Mouse (Mus musculus) CH12.LX (cell line): Measurements from ENCODE around the gene Sec14l3. TPM values are rescaled to one million over a fixed set of nuclear protein-coding genes. Genes with fewer than 3 reads are reported as not detected.

Source experiments
- DNase-seq: peaks from one replicate; pipeline ENCODE4 v3.0.0-alpha.2; 2013; ENCODE audit errors: extremely low read depth
- H3K27ac ChIP-seq: 2 replicates; pipeline ENCODE4 v1.5.1; 2012; ENCODE audit warnings: low read depth, mild to moderate bottlenecking, control low read depth, moderate library complexity; ENCODE audit not compliant: insufficient read depth
- H3K27me3 ChIP-seq: replicated peaks from 2 replicates; pipeline ENCODE3; 2012; ENCODE audit warnings: inconsistent platforms
- H3K36me3 ChIP-seq, 2 experiments: replicated peaks in 1 of 2; 2 replicates each; pipeline versions ENCODE3 to v1.6.1; 2012; ENCODE audit warnings: inconsistent platforms in 1 of 2, low read length in 1 of 2, mild to moderate bottlenecking in 1 of 2, mixed read lengths in 1 of 2, moderate library complexity in 1 of 2; ENCODE audit not compliant: control insufficient read depth in 1 of 2, insufficient read depth in 1 of 2
- H3K4me1 ChIP-seq, 2 experiments: 2 replicates each; pipeline ENCODE4 v1.6.1; 2012; ENCODE audit warnings: inconsistent platforms in 1 of 2, moderate library complexity in 1 of 2; ENCODE audit not compliant: insufficient read depth in 2 of 2, control insufficient read depth in 1 of 2
- H3K4me2 ChIP-seq: 2 replicates; pipeline ENCODE4 v1.6.1; 2012; ENCODE audit warnings: low read depth, mild to moderate bottlenecking, control low read depth; ENCODE audit not compliant: poor library complexity, insufficient read depth, severe bottlenecking
- H3K4me3 ChIP-seq, 3 experiments: fragments of 150-350 bp in 1 of 3; sonication (generic) in 1 of 3; replicated peaks in 1 of 3; 2 replicates each; pipeline versions ENCODE3 to v1.5.1; 2011 to 2012; ENCODE audit warnings: low read depth in 2 of 3, low read length in 2 of 3, mild to moderate bottlenecking in 2 of 3, moderate library complexity in 2 of 3, control low read depth in 1 of 3, improper control_type of control experiment in 1 of 3, inconsistent platforms in 1 of 3, mixed read lengths in 1 of 3; ENCODE audit not compliant: poor library complexity in 1 of 3
- H3K79me2 ChIP-seq: replicated peaks from 2 replicates; pipeline ENCODE4 v1.6.1; 2012; ENCODE audit warnings: mild to moderate bottlenecking, moderate library complexity; ENCODE audit not compliant: control insufficient read depth, poor library complexity, insufficient read depth, severe bottlenecking; ENCODE audit errors: extremely low read depth
- H3K9ac ChIP-seq: 2 replicates; pipeline ENCODE4 v1.6.1; 2012; ENCODE audit warnings: low read depth, mild to moderate bottlenecking, control low read depth, moderate library complexity; ENCODE audit not compliant: insufficient read depth
- H3K9me3 ChIP-seq: replicated peaks from 2 replicates; pipeline ENCODE3; 2012; ENCODE audit warnings: low read length, inconsistent platforms, mixed read lengths
- BHLHE40 ChIP-seq: IDR thresholded peaks from 2 replicates; pipeline ENCODE4 v1.6.1; 2011; ENCODE audit warnings: mild to moderate bottlenecking, low read depth, low read length, improper control_type of control experiment
- CHD1 ChIP-seq: IDR thresholded peaks from 2 replicates; pipeline ENCODE4 v1.6.1; 2012; ENCODE audit warnings: low read depth, low read length, improper control_type of control experiment, inconsistent platforms
- CTCF ChIP-seq, 2 experiments: IDR thresholded peaks in 1 of 2; conservative IDR thresholded peaks in 1 of 2; 2 replicates each; pipeline ENCODE4 v1.5.1; 2011 to 2012; ENCODE audit warnings: low read depth in 2 of 2, low read length in 2 of 2, improper control_type of control experiment in 1 of 2, inconsistent platforms in 1 of 2, mild to moderate bottlenecking in 1 of 2, moderate library complexity in 1 of 2
- E2F4 ChIP-seq: IDR thresholded peaks from 2 replicates; pipeline ENCODE4 v1.6.1; 2011; ENCODE audit warnings: low read depth, low read length, improper control_type of control experiment; ENCODE audit not compliant: insufficient replicate concordance
- ELF1 ChIP-seq: IDR thresholded peaks from 2 replicates; pipeline ENCODE4 v1.6.1; 2014; ENCODE audit warnings: low read depth, mild to moderate bottlenecking, inconsistent platforms, low read length, improper control_type of control experiment
- GABPA ChIP-seq: IDR thresholded peaks from 2 replicates; pipeline ENCODE4 v1.6.1; 2012; ENCODE audit warnings: low read depth, low read length, improper control_type of control experiment, inconsistent platforms; ENCODE audit not compliant: insufficient replicate concordance
- IRF4 ChIP-seq: IDR thresholded peaks from 2 replicates; pipeline ENCODE4 v1.6.1; 2014; ENCODE audit warnings: low read depth, mild to moderate bottlenecking, inconsistent platforms, low read length, improper control_type of control experiment
- JUN ChIP-seq: IDR thresholded peaks from 2 replicates; pipeline ENCODE4 v1.6.1; 2011; ENCODE audit warnings: low read depth, mild to moderate bottlenecking, low read length, improper control_type of control experiment, moderate library complexity; ENCODE audit not compliant: insufficient read depth
- MAZ ChIP-seq: IDR thresholded peaks from 2 replicates; pipeline ENCODE4 v1.6.1; 2012; ENCODE audit warnings: low read depth, mild to moderate bottlenecking, inconsistent platforms, low read length, improper control_type of control experiment, moderate library complexity
- MXI1 ChIP-seq: IDR thresholded peaks from 2 replicates; pipeline ENCODE4 v1.6.1; 2011; ENCODE audit warnings: mild to moderate bottlenecking, low read depth, low read length, improper control_type of control experiment
- POLR2AphosphoS2 ChIP-seq: IDR thresholded peaks from 2 replicates; pipeline ENCODE4 v1.6.1; 2011; ENCODE audit warnings: low read depth, low read length, improper control_type of control experiment
- RAD21 ChIP-seq: IDR thresholded peaks from 2 replicates; pipeline ENCODE4 v1.6.1; 2011; ENCODE audit warnings: low read depth, mild to moderate bottlenecking, low read length, improper control_type of control experiment, moderate library complexity
- SIN3A ChIP-seq: IDR thresholded peaks from 2 replicates; pipeline ENCODE4 v1.6.1; 2012; ENCODE audit warnings: low read length, improper control_type of control experiment, inconsistent platforms
- SMC3 ChIP-seq: IDR thresholded peaks from 2 replicates; pipeline ENCODE4 v1.6.1; 2011; ENCODE audit warnings: low read depth, low read length, improper control_type of control experiment
- UBTF ChIP-seq: IDR thresholded peaks from 2 replicates; pipeline ENCODE4 v1.6.1; 2012; ENCODE audit warnings: low read depth, mild to moderate bottlenecking, inconsistent platforms, low read length, improper control_type of control experiment, moderate library complexity
- USF1 ChIP-seq: IDR thresholded peaks from 2 replicates; pipeline ENCODE4 v1.6.1; 2014; ENCODE audit warnings: low read depth, mild to moderate bottlenecking, inconsistent platforms, low read length, improper control_type of control experiment
- USF2 ChIP-seq: conservative IDR thresholded peaks from 2 replicates; pipeline ENCODE4 v1.6.1; 2011; ENCODE audit warnings: low read depth, low read length, improper control_type of control experiment
- ZC3H11A ChIP-seq: IDR thresholded peaks from 2 replicates; pipeline ENCODE4 v1.6.1; 2012; ENCODE audit warnings: low read depth, mild to moderate bottlenecking, inconsistent platforms, low read length, improper control_type of control experiment
- ZKSCAN1 ChIP-seq: IDR thresholded peaks from 2 replicates; pipeline ENCODE4 v1.6.1; 2012; ENCODE audit warnings: low read depth, inconsistent platforms, low read length, improper control_type of control experiment, borderline replicate concordance
- ZMIZ1 ChIP-seq: IDR thresholded peaks from 2 replicates; pipeline ENCODE4 v1.6.1; 2012; ENCODE audit warnings: low read depth, mild to moderate bottlenecking, inconsistent platforms, low read length, improper control_type of control experiment
- dilution Hi-C: fragments of 300-500 bp; cut with MboI; formaldehyde crosslinking; loops from 2 replicates; pipeline ENCODE4 v1.14.3; 2020; ENCODE audit warnings: low sequenced_read_pairs; ENCODE audit not compliant: extremely low pct_unique_long_range_greater_than_20kb, extremely low pct_ligation_motif_present
- in situ Hi-C: fragments of 300-500 bp; cut with MboI; formaldehyde crosslinking; loops from 3 replicates; pipeline ENCODE4 v1.14.3; 2019; ENCODE audit warnings: low sequenced_read_pairs, low pct_ligation_motif_present, low pct_unique_long_range_greater_than_20kb, mixed read lengths
- polyA plus RNA-seq: library from polyadenylated mRNA; unstranded; fragments of >175 nt; gene quantifications from 2 replicates; pipeline ENCODE4 v1.2.1, GENCODE M21; 2012; ENCODE audit warnings: low read depth; ENCODE audit not compliant: insufficient read length
- total RNA-seq, 2 experiments: library from RNA; depleted of rRNA; stranded (reverse); fragments of 300-350 nt in 1 of 2; fragments of >200 nt in 1 of 2; gene quantifications; 2 replicates each; pipeline ENCODE4 v1.2.3; 2012 to 2014

The Sec14l3 gene
- total and polyA plus RNA-seq, 3 experiments: not detected

DNA sequence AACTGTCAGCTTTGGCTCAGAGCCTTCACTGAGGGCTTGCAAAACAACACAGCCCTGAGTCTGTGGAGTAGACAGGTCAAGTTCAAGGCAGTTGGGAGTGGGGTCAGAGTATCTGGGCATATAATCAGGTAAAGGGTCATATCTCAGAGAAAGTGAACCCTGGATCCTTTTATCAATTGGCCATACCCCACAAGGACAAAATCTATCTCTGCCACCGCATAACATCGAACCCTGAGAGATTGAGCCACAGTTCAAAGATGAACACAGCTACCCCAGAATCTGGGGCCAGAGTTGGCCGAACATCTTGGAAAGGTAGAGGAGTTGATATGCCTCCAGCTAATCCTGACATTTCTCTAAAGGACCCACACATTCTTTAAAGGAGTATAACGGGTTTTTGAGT lies 47.4 kb downstream of the Sec14l3 start:
- H3K79me2 ChIP-seq: no peaks in the 10 kb centered on the region
- peaks cover 57 to 87% of the 10 kb centered on the region in 2 experiments for H3K36me3 ChIP-seq
- no peaks in the 10 kb centered on the region for H3K9me3 ChIP-seq
- H3K27ac ChIP-seq: no peak overlapping the region
- no peak overlapping the region for H3K4me3 ChIP-seq
- H3K27me3 ChIP-seq: no peaks in the 10 kb centered on the region
- in situ Hi-C loops: no loop called here
- H3K9ac ChIP-seq: no peak overlapping the region
- no peak for DNase-seq
- no peaks in the 10 kb centered on the region for H3K4me1 ChIP-seq
- H3K4me2 ChIP-seq: no peak overlapping the region
- dilution Hi-C loops: no loop called here
- no peak for TF ChIP-seq E2F4
- no peak for TF ChIP-seq ELF1
- no peak for TF ChIP-seq BHLHE40
- TF ChIP-seq CTCF (conservative IDR thresholded peaks at IDR 0.05 in 1 of 2, IDR thresholded peaks at IDR 0.05 in 1 of 2; ENCODE audit: low read depth in 2 of 2, low read length in 2 of 2): no peak
- no peak for TF ChIP-seq CHD1
- no peak for TF ChIP-seq GABPA
- TF ChIP-seq POLR2AphosphoS2: no peak
- no peak for TF ChIP-seq USF2
- no peak for TF ChIP-seq MXI1
- TF ChIP-seq ZKSCAN1: no peak
- TF ChIP-seq UBTF: no peak
- no peak for TF ChIP-seq JUN
- TF ChIP-seq SMC3: no peak
- TF ChIP-seq MAZ: no peak
- no peak for TF ChIP-seq RAD21
- TF ChIP-seq, all 38 proteins: peak for 0

DNA sequence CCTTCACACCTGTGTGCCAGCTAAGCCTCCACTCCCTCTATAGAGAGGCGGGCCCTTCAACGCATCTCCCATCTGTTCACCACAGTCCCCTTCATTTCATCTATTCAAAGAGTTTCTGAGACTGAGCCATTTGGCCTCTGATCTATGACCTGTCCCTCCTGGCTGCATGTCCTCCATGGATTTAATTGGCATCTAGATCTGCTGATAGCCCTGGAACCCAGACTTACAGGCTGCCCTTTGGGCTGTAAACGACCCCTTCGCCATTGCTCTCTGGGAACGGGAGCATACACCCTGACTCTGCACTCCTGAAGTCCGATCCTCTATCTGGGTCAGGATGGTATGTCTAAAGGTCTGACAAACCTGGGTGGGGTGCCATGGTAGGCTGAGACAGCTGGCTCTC lies 48.2 kb downstream of the Sec14l3 start:
- no peaks in the 10 kb centered on the region for H3K9me3 ChIP-seq
- no peak overlapping the region for H3K4me3 ChIP-seq
- no peaks in the 10 kb centered on the region for H3K79me2 ChIP-seq
- in situ Hi-C loops (no loop called here), dilution Hi-C loops (no loop called here)
- peaks cover 51 to 88% of the 10 kb centered on the region in 2 experiments for H3K36me3 ChIP-seq
- no peak for TF ChIP-seq USF1
- no peak for TF ChIP-seq SIN3A
- TF ChIP-seq IRF4: no peak
- no peak for TF ChIP-seq JUN
- no peak for TF ChIP-seq ZC3H11A
- no peak for TF ChIP-seq ZMIZ1
- no peak for TF ChIP-seq USF2
- no peaks in the 10 kb centered on the region for H3K27me3 ChIP-seq
- no peak overlapping the region for H3K9ac ChIP-seq
- DNase-seq: no peak
- no peak overlapping the region for H3K4me2 ChIP-seq
- no peaks in the 10 kb centered on the region for H3K4me1 ChIP-seq
- H3K27ac ChIP-seq: no peak overlapping the region
